Mouse (Mus musculus) MEL (cell line): ENCODE results near the gene Sik3. TPM values are rescaled to one million over a fixed set of nuclear protein-coding genes. Genes with fewer than 3 reads are reported as not detected.
A peak's percentile ranks its signal among the peaks of the same experiment; 100 is the strongest.

ENCODE experiments used
- DNase-seq: peaks from one replicate; pipeline ENCODE4 v3.0.0; 2011; ENCODE audit warnings: low read depth, low spot score
- H3K27ac ChIP-seq: 2 replicates; pipeline ENCODE4 v1.5.1; 2012; ENCODE audit warnings: low read depth, mild to moderate bottlenecking, control low read depth, low read length, moderate library complexity; ENCODE audit not compliant: control insufficient read depth
- H3K27me3 ChIP-seq, 2 experiments: fragments of 150-350 bp in 1 of 2; sonication (generic) in 1 of 2; 2 replicates each; pipeline ENCODE4 v1.6.1; 2012; ENCODE audit warnings: low read length in 2 of 2, mild to moderate bottlenecking in 2 of 2, improper control_type of control experiment in 1 of 2, moderate library complexity in 1 of 2; ENCODE audit not compliant: insufficient read depth in 2 of 2, control insufficient read depth in 1 of 2
- H3K36me3 ChIP-seq, 2 experiments: 2 replicates each; pipeline ENCODE4 v1.6.1; 2012 to 2014; ENCODE audit warnings: low read length in 2 of 2, improper control_type of control experiment in 1 of 2, inconsistent platforms in 1 of 2, mild to moderate bottlenecking in 1 of 2; ENCODE audit not compliant: insufficient read depth in 2 of 2, control insufficient read depth in 1 of 2
- H3K4me1 ChIP-seq, 2 experiments: fragments of 150-350 bp in 1 of 2; sonication (generic) in 1 of 2; 2 replicates each; pipeline ENCODE4 v1.6.1; 2012; ENCODE audit warnings: low read length in 2 of 2, improper control_type of control experiment in 1 of 2, mild to moderate bottlenecking in 1 of 2; ENCODE audit not compliant: insufficient read depth in 2 of 2, control insufficient read depth in 1 of 2
- H3K4me3 ChIP-seq, 2 experiments: fragments of 150-350 bp in 1 of 2; sonication (generic) in 1 of 2; 2 replicates each; pipeline ENCODE4 v1.5.1; 2012; ENCODE audit warnings: low read depth in 2 of 2, low read length in 2 of 2, mild to moderate bottlenecking in 2 of 2, moderate library complexity in 2 of 2, control low read depth in 1 of 2, improper control_type of control experiment in 1 of 2; ENCODE audit not compliant: control insufficient read depth in 1 of 2, insufficient read depth in 1 of 2
- H3K79me2 ChIP-seq: 2 replicates; pipeline ENCODE4 v1.6.1; 2012; ENCODE audit warnings: mild to moderate bottlenecking, low read length, moderate library complexity; ENCODE audit not compliant: control insufficient read depth, poor library complexity, insufficient read depth
- H3K9ac ChIP-seq: 2 replicates; pipeline ENCODE4 v1.6.1; 2012; ENCODE audit warnings: low read depth, mild to moderate bottlenecking, control low read depth, low read length, moderate library complexity; ENCODE audit not compliant: control insufficient read depth, poor library complexity, severe bottlenecking
- H3K9me3 ChIP-seq: fragments of 150-350 bp; sonication (generic); replicated peaks from 2 replicates; pipeline ENCODE4 v1.6.1; 2012; ENCODE audit warnings: mild to moderate bottlenecking, low read length, improper control_type of control experiment, moderate library complexity; ENCODE audit not compliant: insufficient read depth
- ELF1 ChIP-seq: IDR thresholded peaks from 2 replicates; pipeline ENCODE4 v1.6.1; 2014; ENCODE audit warnings: low read depth, mild to moderate bottlenecking, inconsistent platforms, low read length, improper control_type of control experiment, moderate library complexity
- EP300 ChIP-seq, 2 experiments: IDR thresholded peaks; 2 replicates each; pipeline ENCODE4 v1.6.1; 2011; ENCODE audit warnings: improper control_type of control experiment in 2 of 2, low read length in 2 of 2, low read depth in 1 of 2, mild to moderate bottlenecking in 1 of 2
- GATA1 ChIP-seq: IDR thresholded peaks from 2 replicates; pipeline ENCODE4 v1.6.1; 2011; ENCODE audit warnings: low read depth, low read length, improper control_type of control experiment
- HCFC1 ChIP-seq: IDR thresholded peaks from 2 replicates; pipeline ENCODE4 v1.6.1; 2012; ENCODE audit warnings: low read depth, mild to moderate bottlenecking, inconsistent platforms, low read length, improper control_type of control experiment, moderate library complexity
- JUND ChIP-seq: IDR thresholded peaks from 2 replicates; pipeline ENCODE4 v1.6.1; 2011; ENCODE audit warnings: low read depth, mild to moderate bottlenecking, improper control_type of control experiment, low read length
- MAFK ChIP-seq: IDR thresholded peaks from 2 replicates; pipeline ENCODE4 v1.6.1; 2011; ENCODE audit warnings: low read depth, mild to moderate bottlenecking, low read length, improper control_type of control experiment, borderline replicate concordance
- MEF2A ChIP-seq: IDR thresholded peaks from 2 replicates; pipeline ENCODE4 v1.6.1; 2014; ENCODE audit warnings: low read depth, mild to moderate bottlenecking, inconsistent platforms, low read length, improper control_type of control experiment; ENCODE audit not compliant: poor library complexity, insufficient replicate concordance, severe bottlenecking; ENCODE audit errors: extremely low read depth
- MXI1 ChIP-seq: IDR thresholded peaks from 2 replicates; pipeline ENCODE4 v1.6.1; 2011; ENCODE audit warnings: mild to moderate bottlenecking, low read depth, low read length, improper control_type of control experiment
- MYB ChIP-seq: IDR thresholded peaks from 2 replicates; pipeline ENCODE4 v1.6.1; 2011; ENCODE audit warnings: mild to moderate bottlenecking, low read depth, low read length, improper control_type of control experiment
- NELFE ChIP-seq: IDR thresholded peaks from 2 replicates; pipeline ENCODE4 v1.6.1; 2011; ENCODE audit warnings: low read depth, low read length, improper control_type of control experiment
- POLR2AphosphoS2 ChIP-seq: IDR thresholded peaks from 2 replicates; pipeline ENCODE4 v1.6.1; 2011; ENCODE audit warnings: low read length, improper control_type of control experiment
- POLR2AphosphoS5 ChIP-seq: IDR thresholded peaks from 2 replicates; pipeline ENCODE4 v1.6.1; 2012; ENCODE audit warnings: low read depth, borderline replicate concordance, mild to moderate bottlenecking, inconsistent platforms, low read length, moderate library complexity, mixed read lengths
- RCOR1 ChIP-seq: IDR thresholded peaks from 2 replicates; pipeline ENCODE4 v1.6.1; 2012; ENCODE audit warnings: low read depth, mild to moderate bottlenecking, inconsistent platforms, low read length, improper control_type of control experiment
- SIN3A ChIP-seq: IDR thresholded peaks from 2 replicates; pipeline ENCODE4 v1.6.1; 2012; ENCODE audit warnings: low read length, improper control_type of control experiment, inconsistent platforms
- TBP ChIP-seq: IDR thresholded peaks from 2 replicates; pipeline ENCODE4 v1.8.0; 2011; ENCODE audit warnings: low read depth, low read length, improper control_type of control experiment
- TCF12 ChIP-seq: IDR thresholded peaks from 2 replicates; pipeline ENCODE4 v1.6.1; 2014; ENCODE audit warnings: low read depth, mild to moderate bottlenecking, inconsistent platforms, low read length, improper control_type of control experiment, moderate library complexity
- USF1 ChIP-seq: IDR thresholded peaks from 2 replicates; pipeline ENCODE4 v1.6.1; 2014; ENCODE audit warnings: low read depth, mild to moderate bottlenecking, inconsistent platforms, low read length, improper control_type of control experiment, moderate library complexity
- ZC3H11A ChIP-seq: IDR thresholded peaks from 2 replicates; pipeline ENCODE4 v1.6.1; 2012; ENCODE audit warnings: low read depth, mild to moderate bottlenecking, inconsistent platforms, low read length, improper control_type of control experiment
- ZMIZ1 ChIP-seq: IDR thresholded peaks from 2 replicates; pipeline ENCODE4 v1.6.1; 2012; ENCODE audit warnings: low read depth, mild to moderate bottlenecking, inconsistent platforms, low read length, improper control_type of control experiment, moderate library complexity
- ZNF384 ChIP-seq: IDR thresholded peaks from 2 replicates; pipeline ENCODE4 v1.6.1; 2012; ENCODE audit warnings: low read depth, mild to moderate bottlenecking, inconsistent platforms, low read length, improper control_type of control experiment
- polyA plus RNA-seq, 2 experiments: library from polyadenylated mRNA; stranded (reverse) in 1 of 2; unstranded in 1 of 2; fragments of >175 nt in 1 of 2; fragments of >200 nt in 1 of 2; gene quantifications; 2 replicates each; pipeline versions ENCODE4 v1.2.1 to v1.2.4; 2012; ENCODE audit warnings: low replicate concordance in 2 of 2, low read depth in 1 of 2; ENCODE audit not compliant: insufficient read length in 2 of 2, insufficient read depth in 1 of 2, missing spikeins in 1 of 2
- total RNA-seq: library from RNA; depleted of rRNA; stranded (reverse); fragments of 300-350 nt; gene quantifications from 2 replicates; pipeline ENCODE4 v1.2.3, GENCODE M21; 2012

The Sik3 gene
- total and polyA plus RNA-seq, 3 experiments, result 78.7 to 111 TPM; not detected in 1

DNA sequence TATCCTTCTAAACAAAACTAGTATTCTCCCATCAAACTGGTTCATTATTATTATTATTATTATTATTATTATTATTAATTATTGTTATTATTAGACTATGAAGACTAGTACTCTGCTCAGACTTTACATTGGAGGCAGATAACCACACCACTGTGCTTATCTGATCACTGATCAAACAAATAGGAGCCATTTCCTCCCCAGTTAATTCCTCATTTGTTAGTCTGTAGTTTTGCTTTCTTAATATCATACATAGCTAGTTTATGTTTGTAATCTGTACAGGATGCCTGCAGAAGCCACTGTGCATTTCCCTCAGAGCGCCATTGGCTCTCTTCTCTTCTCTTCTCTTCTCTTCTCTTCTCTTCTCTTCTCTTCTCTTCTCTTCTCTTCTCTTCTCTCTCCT is 129.9 kb downstream of the Sik3 start (continued):
- TF ChIP-seq TBP (no peak), ZMIZ1 (no peak), SIN3A (no peak), EP300 (IDR thresholded peaks at IDR 0.05; ENCODE audit: low read depth in 1 of 2, low read length in 2 of 2) (peak in 1 of 2 experiments; percentile 38; a peak in 1 of 4 replicates), RCOR1 (peak; percentile 55; the same call in 1 of the 2 replicates), POLR2AphosphoS2 (no peak), POLR2AphosphoS5 (no peak)

DNA sequence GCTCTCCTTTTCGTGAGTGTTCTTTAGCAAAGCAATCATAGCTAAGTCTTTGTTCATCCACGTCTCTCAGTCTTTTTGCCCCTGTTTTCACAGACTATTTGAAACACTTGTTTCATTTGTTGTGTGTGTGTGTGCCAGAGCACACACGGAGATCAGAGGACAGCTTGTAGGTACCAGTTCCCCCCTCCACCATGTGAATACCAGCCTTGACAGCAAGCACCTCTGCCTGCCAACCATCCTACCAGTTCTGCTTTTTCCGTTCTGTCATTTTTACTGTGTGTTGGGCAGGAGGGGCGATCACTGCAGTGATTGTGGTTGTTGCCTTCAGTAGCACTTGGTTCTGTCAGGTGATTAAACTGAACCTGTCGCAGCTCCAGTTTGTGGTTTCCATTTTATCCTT is 132.4 kb downstream of the Sik3 start:
- Histone ChIP-seq H3K27ac (no peak overlapping the region), H3K4me1 (peaks cover 30 to 33% of the 10 kb centered on the region in 2 experiments), H3K27me3 (no peaks in the 10 kb centered on the region), H3K36me3 (peaks cover 3 to 53% of the 10 kb centered on the region in 2 experiments), H3K9me3 (no peaks in the 10 kb centered on the region), H3K79me2 (no peaks in the 10 kb centered on the region; the same call in 1 of the 2 replicates), H3K9ac (no peak overlapping the region), H3K4me3 (no peak overlapping the region)
- DNase-seq, result no peak
- TF ChIP-seq POLR2AphosphoS5 (no peak), EP300 (IDR thresholded peaks at IDR 0.05; ENCODE audit: low read depth in 1 of 2, low read length in 2 of 2) (no peak), MXI1 (no peak), USF1 (no peak), ELF1 (no peak), ZMIZ1 (no peak), TCF12 (no peak), NELFE (no peak), ZNF384 (no peak), JUND (no peak), HCFC1 (no peak), ZC3H11A (no peak)

DNA sequence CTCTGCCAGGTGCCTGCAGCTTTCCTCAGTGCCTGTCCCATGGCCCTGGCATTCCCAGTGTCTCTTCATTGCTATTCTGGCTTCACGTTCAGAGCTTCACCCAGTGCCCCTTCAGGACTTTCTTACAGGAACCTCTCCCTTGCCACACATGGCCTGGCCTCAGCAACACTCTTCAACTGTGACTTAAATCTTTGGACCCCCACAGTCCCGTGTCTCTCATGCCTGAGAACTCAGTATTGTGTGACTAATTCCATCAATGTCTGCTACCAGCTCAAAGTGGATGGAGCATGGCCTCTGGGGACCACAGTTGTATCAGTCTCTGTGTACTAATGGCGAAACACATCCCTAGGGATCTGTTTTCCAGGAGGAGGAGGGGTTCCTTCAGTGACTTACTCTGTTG is 133.8 kb downstream of the Sik3 start:
- H3K27ac ChIP-seq, result no peak overlapping the region
- no peak overlapping the region for H3K9ac ChIP-seq
- peaks cover 44 to 48% of the 10 kb centered on the region in 2 experiments for H3K4me1 ChIP-seq
- no peaks in the 10 kb centered on the region for H3K27me3 ChIP-seq
- no peak for TF ChIP-seq POLR2AphosphoS2
- TF ChIP-seq MYB, result no peak
- TF ChIP-seq GATA1, result no peak
- TF ChIP-seq ZC3H11A, result no peak
- no peak for TF ChIP-seq MAFK
- no peak for TF ChIP-seq NELFE
- TF ChIP-seq POLR2AphosphoS5, result no peak
- no peak for TF ChIP-seq MEF2A
- peaks cover 8% of the 10 kb centered on the region for H3K79me2 ChIP-seq
- H3K4me3 ChIP-seq, result no peak overlapping the region
- H3K36me3 ChIP-seq, result peaks cover 3 to 68% of the 10 kb centered on the region in 2 experiments; a peak in 3 of 4 replicates
- DNase-seq, result no peak
- H3K9me3 ChIP-seq, result no peaks in the 10 kb centered on the region
